Mouse (Mus musculus) liver, embryonic 16.5 days (tissue): Measurements from ENCODE around the gene Eef1akmt1. TPM values are rescaled to one million over a fixed set of nuclear protein-coding genes. Genes with fewer than 3 reads are reported as not detected.

ENCODE experiments used
- ATAC-seq: fragments of 200-750 bp; cut with Nextera tagmentation; 2 replicates; pipeline ENCODE4 v1.8.0; 2017; ENCODE audit warnings: low read depth, mild to moderate bottlenecking, moderate number of reproducible peaks, moderate library complexity
- H3K27ac ChIP-seq: fragments of 300-500 bp; sonication (generic); 2 replicates; pipeline ENCODE4 v1.5.1; 2014; ENCODE audit warnings: mild to moderate bottlenecking, low read length
- H3K27me3 ChIP-seq: fragments of 300-500 bp; sonication (generic); 2 replicates; pipeline ENCODE4 v1.6.1; 2014; ENCODE audit warnings: low read depth, low read length, mixed read lengths; ENCODE audit not compliant: control insufficient read depth, insufficient read depth
- H3K36me3 ChIP-seq: fragments of 300-500 bp; sonication (generic); 2 replicates; pipeline ENCODE4 v1.6.1; 2014; ENCODE audit warnings: mild to moderate bottlenecking; ENCODE audit not compliant: control insufficient read depth, insufficient read depth
- H3K4me1 ChIP-seq: fragments of 300-500 bp; sonication (generic); 2 replicates; pipeline ENCODE4 v1.6.1; 2014; ENCODE audit warnings: low read depth, low read length, mixed read lengths; ENCODE audit not compliant: control insufficient read depth
- H3K4me2 ChIP-seq: fragments of 300-500 bp; sonication (generic); 2 replicates; pipeline ENCODE4 v1.6.1; 2014; ENCODE audit warnings: low read depth, low read length, mixed read lengths
- H3K4me3 ChIP-seq: fragments of 300-500 bp; sonication (generic); 2 replicates; pipeline ENCODE4 v1.5.1; 2014; ENCODE audit warnings: low read depth, mild to moderate bottlenecking, low read length
- H3K9ac ChIP-seq: fragments of 300-500 bp; sonication (generic); 2 replicates; pipeline ENCODE4 v1.6.1; 2014; ENCODE audit warnings: low read depth, low read length
- H3K9me3 ChIP-seq: fragments of 300-500 bp; sonication (generic); replicated peaks from 2 replicates; pipeline ENCODE4 v1.6.1; 2016; ENCODE audit warnings: low read length; ENCODE audit not compliant: control insufficient read depth
- WGBS: fragments of 180-500 bp; shearing (Covaris S2); extraction: QIAGEN DNeasy Blood & Tissue Kit; methylation state at CpG from one replicate; pipeline ENCODE4 v1.1.7; 2014; ENCODE audit not compliant: insufficient replicate concordance; 5-methylcytosine and 5-hydroxymethylcytosine counted together
- polyA plus RNA-seq: library from polyadenylated mRNA; unstranded; fragments of >200 nt; fragmentation: Nextera tagmentation; extraction: Ambion mirVana; gene quantifications from 2 replicates; pipeline ENCODE4 v1.2.1, GENCODE M21; 2015

The Eef1akmt1 gene
- polyA plus RNA-seq, 1 experiment from 2014 or later = 23.9 TPM

GRCm38 (mm10) chr14:57517001-57517400 lies 54.4 kb downstream of the Eef1akmt1 start:
- 69% methylated on average over 7 of the region's 7 CpGs for WGBS
- H3K9ac ChIP-seq = no peak overlapping the region
- no peak for ATAC-seq
- H3K36me3 ChIP-seq = no peaks in the 10 kb centered on the region
- no peak overlapping the region for H3K4me2 ChIP-seq
- H3K4me1 ChIP-seq = no peaks in the 10 kb centered on the region
- no peak overlapping the region for H3K27ac ChIP-seq
- H3K27me3 ChIP-seq = no peaks in the 10 kb centered on the region
- H3K9me3 ChIP-seq = no peaks in the 10 kb centered on the region
- no peak overlapping the region for H3K4me3 ChIP-seq

- Histone ChIP-seq H3K27me3 (no peaks in the 10 kb centered on the region), H3K9ac (no peak overlapping the region), H3K4me1 (no peaks in the 10 kb centered on the region), H3K27ac (no peak overlapping the region), H3K4me3 (no peak overlapping the region), H3K36me3 (no peaks in the 10 kb centered on the region), H3K9me3 (no peaks in the 10 kb centered on the region), H3K4me2 (no peak overlapping the region)
- ATAC-seq = no peak
- WGBS = 62% methylated on average over 6 of the region's 6 CpGs
These were observed 56.2 kb downstream of the Eef1akmt1 start for GRCm38 (mm10) chr14:57515156-57515762.

GRCm38 (mm10) chr14:57509554-57509953 lies 61.9 kb downstream of the Eef1akmt1 start:
- no peaks in the 10 kb centered on the region for H3K4me1 ChIP-seq
- H3K36me3 ChIP-seq = no peaks in the 10 kb centered on the region
- H3K4me3 ChIP-seq = no peak overlapping the region
- WGBS = 58% methylated on average over 6 of the region's 6 CpGs
- no peak overlapping the region for H3K27ac ChIP-seq
- no peak overlapping the region for H3K4me2 ChIP-seq
- no peaks in the 10 kb centered on the region for H3K27me3 ChIP-seq
- H3K9ac ChIP-seq = no peak overlapping the region
- ATAC-seq = no peak
- no peaks in the 10 kb centered on the region for H3K9me3 ChIP-seq

DNA sequence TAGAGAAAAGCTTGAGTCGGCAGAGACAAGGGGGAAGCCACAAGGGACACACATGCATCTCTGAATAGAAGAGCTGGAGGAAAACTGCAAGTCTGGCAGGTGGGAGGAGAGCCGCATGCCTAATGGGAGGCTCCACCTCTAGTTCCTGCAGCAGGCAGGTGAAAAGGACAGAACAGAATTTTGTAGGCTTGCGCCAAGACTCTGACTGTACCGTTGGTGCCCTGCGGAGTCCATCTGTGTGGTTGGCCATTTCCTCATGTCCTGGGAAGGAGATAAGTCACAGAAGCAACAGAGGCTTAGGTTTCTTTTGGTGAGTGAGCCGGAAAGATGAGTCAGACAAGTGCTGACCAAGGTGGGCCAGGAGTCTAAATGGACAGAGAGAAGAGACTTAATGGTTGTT lies 67.7 kb downstream of the Eef1akmt1 start:
- no peak overlapping the region for H3K4me2 ChIP-seq
- no peaks in the 10 kb centered on the region for H3K9me3 ChIP-seq
- no peaks in the 10 kb centered on the region for H3K27me3 ChIP-seq
- no peaks in the 10 kb centered on the region for H3K4me1 ChIP-seq
- H3K4me3 ChIP-seq = no peak overlapping the region
- H3K36me3 ChIP-seq = no peaks in the 10 kb centered on the region
- no peak overlapping the region for H3K27ac ChIP-seq
- H3K9ac ChIP-seq = no peak overlapping the region
- WGBS = 63% methylated on average over 6 of the region's 6 CpGs
- no peak for ATAC-seq

Other genes with a start within 250 kb of the Eef1akmt1 start
- 6.3 and 7.6 TPM in 2 replicates for gene Cryl1, start 173.1 kb downstream of the Eef1akmt1 start, polyA plus RNA-seq
- 1.2 and 1.4 TPM in 2 replicates for gene Ift88, start 147.6 kb downstream of the Eef1akmt1 start, polyA plus RNA-seq
- 0.23 and 0.45 TPM in 2 replicates for gene Il17d, start 46.8 kb downstream of the Eef1akmt1 start, polyA plus RNA-seq
- gene Xpo4, start 93.8 kb upstream of the Eef1akmt1 start, polyA plus RNA-seq = 9.7 and 10.9 TPM in 2 replicates
- not detected in 2 replicates for gene Gm49361, start 174.5 kb upstream of the Eef1akmt1 start, polyA plus RNA-seq
- 5.2 and 6.1 TPM in 2 replicates for gene Lats2, start 186.8 kb upstream of the Eef1akmt1 start, polyA plus RNA-seq
- gene Sap18, start 226.6 kb upstream of the Eef1akmt1 start, polyA plus RNA-seq = 8.2 and 10.1 TPM in 2 replicates